Comparison of ENCODE assay signal across 16 mouse cellular contexts in the genomic region with DNA sequence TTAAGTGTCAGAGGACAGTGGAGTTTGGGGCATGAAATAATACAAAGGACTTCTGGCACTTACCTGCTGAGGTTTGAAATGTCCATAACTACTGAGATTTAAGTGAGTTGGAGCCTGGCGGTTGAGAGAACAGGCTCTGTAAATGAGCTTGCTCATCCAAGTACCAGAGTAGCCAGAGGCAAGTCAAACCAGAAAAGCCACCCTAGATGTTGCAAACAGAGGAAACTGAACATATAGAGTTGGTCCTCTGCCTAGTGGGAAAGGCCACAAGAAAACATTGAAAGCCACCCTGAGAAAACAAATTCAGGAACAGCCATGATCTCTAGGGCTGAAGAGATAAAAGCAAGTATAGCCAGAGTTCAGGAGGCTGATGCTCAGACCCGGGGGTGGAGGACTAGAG.
DNase-seq lines count a peak whose midpoint lies in the region.
"Had no signal": no experiment of that assay in that cellular context is flagged by ENCODE, and none has a peak within 500 bp of the region (broad histone marks: within the 10 kb centered on the region; RNA-seq: fewer than 3 reads in every experiment).

No protein-coding gene starts in this region.

- peak; percentile 52 for DNase-seq in heart, adult 11 months
- DNase-seq in heart, postnatal 25 days (ENCODE audit: low spot score): no peak
- peak; percentile 88 for DNase-seq in fat pad, adult 2 months (ENCODE audit: extremely low read depth, low read depth, low spot score)
- DNase-seq in gonadal fat pad, adult 2 months (ENCODE audit: low read depth): peak; percentile 94
- DNase-seq in lung, postnatal 36 days: no peak
- no peak for DNase-seq in left cerebral cortex, adult 11 months (ENCODE audit: low spot score)
- DNase-seq: adrenal gland, adult 2 months; adrenal gland, adult 8-10 months; adrenal gland, postnatal 10 days; adrenal gland, postnatal 14 days; adrenal gland, postnatal 25 days; adrenal gland, postnatal 36 days; B cell, adult 2 months; cerebellum, adult 11 months; cerebellum, adult 11-12 months; cerebellum, adult 18-20 months had no signal

- intact Hi-C loops in heart, postnatal 25 days (cut with DNase I): no loop called here

Comparison
In these comparisons a context has a peak if more than half of its experiments do, and no peak if none do; other contexts are left out.
1. DNase-seq: peak in heart, adult 11 months (single experiment), fat pad, adult 2 months (single experiment) and gonadal fat pad, adult 2 months (single experiment); none in heart, postnatal 25 days (single experiment), lung, postnatal 36 days (single experiment) and left cerebral cortex, adult 11 months (single experiment).